Mouse (Mus musculus): ENCODE measurements around the gene Lasp1. TPM values are rescaled to one million over a fixed set of nuclear protein-coding genes. Genes with fewer than 3 reads are reported as not detected.

The Lasp1 gene
- 201 TPM for polyA plus RNA-seq (2017; shearing (Covaris generic))

GRCm38 (mm10) chr11:97798782-97799145, at the start of gene Lasp1:
Lasp1 (plus strand) TSS chr11:97799000.

GRCm38 (mm10) chr11:97766154-97766881, 32.5 kb upstream of the Lasp1 start, which contains the start of gene Cwc25:
Cwc25 (minus strand) TSS chr11:97766556.

GRCm38 (mm10) chr11:97775808-97776496, 22.8 kb upstream of the Lasp1 start, which contains the start of gene 1700001P01Rik:
1700001P01Rik (minus strand) TSS chr11:97775918.

GRCm38 (mm10) chr11:97781832-97782563, 16.8 kb upstream of the Lasp1 start, which contains the start of gene Rpl23:
Rpl23 (minus strand) TSS chr11:97782437.

GRCm38 (mm10) chr11:97840539-97840954, 41.7 kb downstream of the Lasp1 start, which contains the start of gene B230217C12Rik:
B230217C12Rik (plus strand) TSS chr11:97840780.

GRCm38 (mm10) chr11:97883918-97884600, 85.3 kb downstream of the Lasp1 start, which contains the start of gene Fbxo47:
Fbxo47 (minus strand) TSS chr11:97884154.

Other genes with a start within 250 kb of the Lasp1 start
- not detected for gene Srcin1, start 222.8 kb upstream of the Lasp1 start, polyA plus RNA-seq (2017; shearing (Covaris generic))
- gene Epop, start 169.3 kb upstream of the Lasp1 start, polyA plus RNA-seq (2017; shearing (Covaris generic)): 9.0 TPM
- 12.7 TPM for gene Mllt6, start 135.6 kb upstream of the Lasp1 start, polyA plus RNA-seq (2017; shearing (Covaris generic))
- gene Cisd3, start 113.2 kb upstream of the Lasp1 start, polyA plus RNA-seq (2017; shearing (Covaris generic)): 70.3 TPM
- 1.4 TPM for gene Pcgf2, start 98.5 kb upstream of the Lasp1 start, polyA plus RNA-seq (2017; shearing (Covaris generic))
- 428 TPM for gene Psmb3, start 95.6 kb upstream of the Lasp1 start, polyA plus RNA-seq (2017; shearing (Covaris generic))
- gene Pip4k2b, start 54.3 kb upstream of the Lasp1 start, polyA plus RNA-seq (2017; shearing (Covaris generic)): 2.6 TPM
- 27.1 TPM for gene Cwc25, start 32.4 kb upstream of the Lasp1 start, polyA plus RNA-seq (2017; shearing (Covaris generic))
- not detected for gene 1700001P01Rik, start 23.1 kb upstream of the Lasp1 start, polyA plus RNA-seq (2017; shearing (Covaris generic))
- 408 TPM for gene Rpl23, start 16.6 kb upstream of the Lasp1 start, polyA plus RNA-seq (2017; shearing (Covaris generic))
- 0.41 TPM for gene B230217C12Rik, start 41.8 kb downstream of the Lasp1 start, polyA plus RNA-seq (2017; shearing (Covaris generic))
- 0.39 TPM for gene Fbxo47, start 85.2 kb downstream of the Lasp1 start, polyA plus RNA-seq (2017; shearing (Covaris generic))
- gene Plxdc1, start 187.4 kb downstream of the Lasp1 start, polyA plus RNA-seq (2017; shearing (Covaris generic)): 1.9 TPM
- gene Arl5c, start 197.2 kb downstream of the Lasp1 start, polyA plus RNA-seq (2017; shearing (Covaris generic)): 125 TPM
- 15.7 TPM for gene Cacnb1, start 224.0 kb downstream of the Lasp1 start, polyA plus RNA-seq (2017; shearing (Covaris generic))
- 1,449 TPM for gene Rpl19, start 227.7 kb downstream of the Lasp1 start, polyA plus RNA-seq (2017; shearing (Covaris generic))

Data from CD4-positive, CD25-positive, alpha-beta regulatory T cell (primary cell).